Mouse (Mus musculus) C2C12 (cell line): ENCODE measurements around the gene Sapcd1. TPM values are rescaled to one million over a fixed set of nuclear protein-coding genes. Genes with fewer than 3 reads are reported as not detected.

Experiments
- H3K27me3 ChIP-seq: one replicate; pipeline ENCODE4 v1.6.1; 2011; ENCODE audit not compliant: control insufficient read depth, insufficient read depth, insufficient read length
- H3K36me3 ChIP-seq: one replicate; pipeline ENCODE4 v1.6.1; 2011; ENCODE audit not compliant: control insufficient read depth, insufficient read depth
- H3K4me3 ChIP-seq: one replicate; pipeline ENCODE4 v1.5.1; 2011; ENCODE audit warnings: mild to moderate bottlenecking, control low read depth; ENCODE audit not compliant: poor library complexity, insufficient read depth, severe bottlenecking
- H3K79me2 ChIP-seq: one replicate; pipeline ENCODE4 v1.6.1; 2011; ENCODE audit not compliant: control insufficient read depth, insufficient read depth
- H3K79me3 ChIP-seq: one replicate; pipeline ENCODE4 v1.6.1; 2011; ENCODE audit warnings: low read depth, control low read depth
- H3ac ChIP-seq: one replicate; pipeline ENCODE3; 2011; ENCODE audit warnings: low read depth; ENCODE audit not compliant: control insufficient read depth, insufficient read length
- CEBPB ChIP-seq: IDR thresholded peaks from one replicate; pipeline ENCODE4 v1.6.1; 2011; ENCODE audit warnings: low read depth, mild to moderate bottlenecking, control low read depth, moderate library complexity
- CTCF ChIP-seq: IDR thresholded peaks from one replicate; pipeline ENCODE4 v1.5.1; 2011; ENCODE audit not compliant: control insufficient read depth, insufficient read depth, insufficient read length
- FOSL1 ChIP-seq: IDR thresholded peaks from one replicate; pipeline ENCODE4 v1.8.0; 2011; ENCODE audit warnings: mild to moderate bottlenecking, low read length; ENCODE audit not compliant: poor library complexity, insufficient read depth, severe bottlenecking
- MAX ChIP-seq: IDR thresholded peaks from one replicate; pipeline ENCODE4 v1.6.1; 2011; ENCODE audit warnings: mild to moderate bottlenecking, control low read depth
- MYOD1 ChIP-seq: IDR thresholded peaks from one replicate; pipeline ENCODE4 v1.6.1; 2011; ENCODE audit warnings: low read depth; ENCODE audit not compliant: control insufficient read depth, insufficient read length
- MYOG ChIP-seq: IDR thresholded peaks from one replicate; pipeline ENCODE4 v1.6.1; 2011; ENCODE audit not compliant: control insufficient read depth, insufficient read length; ENCODE audit errors: extremely low read depth
- USF1 ChIP-seq: IDR thresholded peaks from one replicate; pipeline ENCODE4 v1.6.1; 2011; ENCODE audit warnings: low read depth, mild to moderate bottlenecking, control low read depth, moderate library complexity
- polyA plus RNA-seq: library from polyadenylated mRNA; unstranded; fragments of >200 nt; fragmentation: generic; extraction: Trizol; gene quantifications from one replicate; pipeline ENCODE4 v1.2.1, GENCODE M21; 2012; ENCODE audit warnings: missing spikeins

The Sapcd1 gene
- polyA plus RNA-seq, 1 experiment, result 0.23 TPM

- no peak overlapping the region for H3ac ChIP-seq
- peaks cover 23% of the 10 kb centered on the region for H3K79me2 ChIP-seq
- H3K27me3 ChIP-seq, result no peaks in the 10 kb centered on the region
- H3K4me3 ChIP-seq, result no peak overlapping the region
- no peak for TF ChIP-seq USF1
- TF ChIP-seq MAX, result no peak
- no peak for TF ChIP-seq FOSL1
- no peak for TF ChIP-seq MYOD1
- no peak for TF ChIP-seq MYOG
- no peak for TF ChIP-seq CTCF
- TF ChIP-seq CEBPB, result no peak
- no peaks in the 10 kb centered on the region for H3K36me3 ChIP-seq
- peaks cover 13% of the 10 kb centered on the region for H3K79me3 ChIP-seq
Measured at GRCm38 (mm10) chr17:34977000-34977399, 50.8 kb downstream of the Sapcd1 start.

Other genes with a start within 250 kb of the Sapcd1 start
- not detected for gene Cyp21a1, start 223.5 kb downstream of the Sapcd1 start, polyA plus RNA-seq
- 35.9 TPM for gene Stk19, start 191.1 kb downstream of the Sapcd1 start, polyA plus RNA-seq
- 27.2 TPM for gene Dxo, start 191.0 kb downstream of the Sapcd1 start, polyA plus RNA-seq
- gene Skiv2l, start 177.8 kb downstream of the Sapcd1 start, polyA plus RNA-seq, result 28.1 TPM
- 75.1 TPM for gene Nelfe, start 177.6 kb downstream of the Sapcd1 start, polyA plus RNA-seq
- gene Cfb, start 165.5 kb downstream of the Sapcd1 start, polyA plus RNA-seq, result 0.28 TPM
- gene Zbtb12, start 148.5 kb downstream of the Sapcd1 start, polyA plus RNA-seq, result 15.2 TPM
- not detected for gene Gm20547, start 146.0 kb downstream of the Sapcd1 start, polyA plus RNA-seq
- 0.32 TPM for gene C2, start 129.8 kb downstream of the Sapcd1 start, polyA plus RNA-seq
- gene Ehmt2, start 129.5 kb downstream of the Sapcd1 start, polyA plus RNA-seq, result 106 TPM
- 0.06 TPM for gene Slc44a4, start 113.5 kb downstream of the Sapcd1 start, polyA plus RNA-seq
- gene Neu1, start 96.8 kb downstream of the Sapcd1 start, polyA plus RNA-seq, result 11.7 TPM
- gene Hspa1b, start 68.8 kb downstream of the Sapcd1 start, polyA plus RNA-seq, result 22.6 TPM
- gene Gm20481, start 58.1 kb downstream of the Sapcd1 start, polyA plus RNA-seq, result not detected
- 1.8 TPM for gene Hspa1a, start 55.9 kb downstream of the Sapcd1 start, polyA plus RNA-seq
- 0.99 TPM for gene Hspa1l, start 55.3 kb downstream of the Sapcd1 start, polyA plus RNA-seq
- 133 TPM for gene Lsm2, start 46.2 kb downstream of the Sapcd1 start, polyA plus RNA-seq
- 214 TPM for gene Vars, start 27.0 kb downstream of the Sapcd1 start, polyA plus RNA-seq
- gene Vwa7, start 11.4 kb downstream of the Sapcd1 start, polyA plus RNA-seq, result 0.07 TPM
- gene Msh5, start 18.7 kb upstream of the Sapcd1 start, polyA plus RNA-seq, result 0.76 TPM
- gene Clic1, start 21.9 kb upstream of the Sapcd1 start, polyA plus RNA-seq, result 509 TPM
- gene Ddah2, start 31.0 kb upstream of the Sapcd1 start, polyA plus RNA-seq, result 129 TPM
- 0.12 TPM for gene Ly6g6c, start 37.4 kb upstream of the Sapcd1 start, polyA plus RNA-seq
- gene Mpig6b, start 38.2 kb upstream of the Sapcd1 start, polyA plus RNA-seq, result 0.04 TPM
- not detected for gene Ly6g6e, start 48.9 kb upstream of the Sapcd1 start, polyA plus RNA-seq
- not detected for gene Ly6g6d, start 50.0 kb upstream of the Sapcd1 start, polyA plus RNA-seq
- not detected for gene Ly6g6f, start 57.6 kb upstream of the Sapcd1 start, polyA plus RNA-seq
- 54.0 TPM for gene Abhd16a, start 61.2 kb upstream of the Sapcd1 start, polyA plus RNA-seq
- gene Ly6g5c, start 80.3 kb upstream of the Sapcd1 start, polyA plus RNA-seq, result not detected
- 0.28 TPM for gene Ly6g5b, start 87.4 kb upstream of the Sapcd1 start, polyA plus RNA-seq
- 25.8 TPM for gene Gpank1, start 93.4 kb upstream of the Sapcd1 start, polyA plus RNA-seq
- 300 TPM for gene Csnk2b, start 94.0 kb upstream of the Sapcd1 start, polyA plus RNA-seq
- gene D17H6S53E, start 98.4 kb upstream of the Sapcd1 start, polyA plus RNA-seq, result 13.0 TPM
- gene Apom, start 104.0 kb upstream of the Sapcd1 start, polyA plus RNA-seq, result 0.20 TPM
- gene Bag6, start 107.2 kb upstream of the Sapcd1 start, polyA plus RNA-seq, result 202 TPM
- gene Prrc2a, start 136.9 kb upstream of the Sapcd1 start, polyA plus RNA-seq, result 183 TPM
- gene Aif1, start 148.1 kb upstream of the Sapcd1 start, polyA plus RNA-seq, result not detected
- 0.92 TPM for gene Lst1, start 160.4 kb upstream of the Sapcd1 start, polyA plus RNA-seq
- gene Ltb, start 166.4 kb upstream of the Sapcd1 start, polyA plus RNA-seq, result not detected
- not detected for gene Tnf, start 174.0 kb upstream of the Sapcd1 start, polyA plus RNA-seq
- 0.07 TPM for gene Lta, start 177.3 kb upstream of the Sapcd1 start, polyA plus RNA-seq
- not detected for gene Gm16181, start 192.8 kb upstream of the Sapcd1 start, polyA plus RNA-seq
- gene Atp6v1g2, start 205.6 kb upstream of the Sapcd1 start, polyA plus RNA-seq, result 1.4 TPM
- gene Nfkbil1, start 207.8 kb upstream of the Sapcd1 start, polyA plus RNA-seq, result 20.1 TPM
- gene Ddx39b, start 213.7 kb upstream of the Sapcd1 start, polyA plus RNA-seq, result 330 TPM
- 23.5 TPM for gene H2-D1, start 234.7 kb upstream of the Sapcd1 start, polyA plus RNA-seq